Mouse (Mus musculus) testis, postnatal 10 days (tissue): Measurements from ENCODE around the gene Nup54.

Experiments
- DNase-seq: peaks from one replicate; pipeline ENCODE4 v3.0.0; 2021; ENCODE audit warnings: low spot score

The Nup54 gene

DNA sequence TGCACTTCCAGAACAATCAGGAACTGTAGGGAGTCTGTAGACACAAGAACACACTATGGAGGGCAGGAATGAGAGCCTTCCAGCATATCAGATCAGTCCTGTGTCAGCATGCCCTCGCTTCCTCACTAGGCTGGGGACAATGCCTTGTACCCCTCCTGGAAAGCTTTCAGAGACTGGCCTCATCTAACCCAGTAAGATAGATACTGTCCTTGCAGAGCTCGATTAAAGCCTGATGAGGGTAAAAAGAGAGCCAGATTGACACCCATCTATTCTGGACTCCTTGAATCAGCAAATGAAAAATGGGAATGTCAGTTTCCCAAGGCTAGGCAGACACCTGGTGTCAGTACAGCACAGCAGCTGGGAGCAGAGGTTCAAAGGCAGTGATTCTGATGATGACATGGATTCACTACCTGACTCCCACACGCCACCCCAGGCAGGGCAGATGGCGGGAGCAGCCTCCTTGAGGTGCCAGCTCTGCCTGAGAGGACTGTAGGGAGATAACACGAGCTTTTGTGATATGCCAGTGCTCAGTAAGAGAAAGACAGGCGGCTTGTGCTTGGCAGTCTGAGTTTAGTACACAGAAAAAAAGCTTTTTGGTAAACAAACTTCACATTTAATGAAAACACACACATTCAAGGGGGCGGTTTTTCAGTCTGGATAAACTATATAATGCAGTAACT is 23.4 kb downstream of the Nup54 start:
- peak; percentile 36 for DNase-seq

DNA sequence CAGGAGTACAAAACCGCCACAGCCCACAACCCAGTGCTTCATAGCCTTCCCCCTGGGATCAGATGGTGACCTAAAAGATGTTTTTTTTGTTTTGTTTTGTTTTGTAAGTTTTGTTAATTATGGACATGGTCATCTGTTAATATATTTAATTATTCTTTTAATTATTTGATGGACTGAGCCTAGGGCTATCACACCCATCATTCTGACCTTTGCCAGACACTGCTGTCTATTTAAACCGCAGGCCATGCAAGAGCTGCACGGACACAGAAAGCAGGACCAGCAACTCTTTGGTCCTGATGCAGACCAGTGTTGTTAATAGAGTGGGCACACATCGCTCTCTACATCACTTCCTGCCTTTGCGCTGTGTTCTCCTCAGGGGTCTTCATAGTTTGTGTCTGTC is 24.5 kb downstream of the Nup54 start:
- DNase-seq = peak; percentile 23

DNA sequence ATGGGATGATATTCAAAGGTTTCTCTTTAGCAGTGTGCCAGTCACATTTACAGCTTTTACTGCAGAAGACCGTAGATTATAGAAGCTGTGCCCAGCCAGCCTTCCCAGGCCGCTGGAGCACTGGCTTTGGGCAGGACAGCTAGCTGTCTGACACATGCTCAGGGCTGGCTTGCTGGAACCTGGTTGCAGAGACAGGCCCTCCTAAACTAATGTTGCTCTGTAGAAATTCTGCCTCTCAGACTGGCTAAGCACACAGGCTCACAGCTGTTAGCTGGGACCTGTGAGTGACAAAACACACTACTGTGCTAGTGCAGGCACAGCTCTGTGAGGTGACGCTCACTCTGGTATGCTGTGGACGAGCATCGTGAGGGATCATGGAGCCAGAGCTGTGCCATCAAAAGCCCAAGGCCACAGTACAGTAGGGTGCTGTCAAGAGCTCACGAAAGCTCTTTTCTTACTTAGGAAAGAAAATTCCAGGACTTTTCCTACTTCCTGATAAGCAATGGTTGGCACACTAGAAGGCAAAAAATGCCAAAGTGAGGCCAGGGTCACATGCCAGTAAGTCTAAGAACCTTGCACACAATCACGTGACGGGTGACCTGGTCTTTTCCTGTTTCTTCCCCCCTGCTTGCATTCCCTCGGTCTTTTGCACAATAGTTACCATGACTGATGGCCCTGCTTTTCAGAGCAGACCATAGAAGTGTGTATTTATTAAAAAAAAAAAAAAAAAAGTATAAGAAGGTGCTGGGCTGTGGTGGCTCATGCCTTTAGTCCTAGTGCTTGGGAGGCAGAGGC is 25.5 kb downstream of the Nup54 start:
- peak; percentile 32 for DNase-seq

DNA sequence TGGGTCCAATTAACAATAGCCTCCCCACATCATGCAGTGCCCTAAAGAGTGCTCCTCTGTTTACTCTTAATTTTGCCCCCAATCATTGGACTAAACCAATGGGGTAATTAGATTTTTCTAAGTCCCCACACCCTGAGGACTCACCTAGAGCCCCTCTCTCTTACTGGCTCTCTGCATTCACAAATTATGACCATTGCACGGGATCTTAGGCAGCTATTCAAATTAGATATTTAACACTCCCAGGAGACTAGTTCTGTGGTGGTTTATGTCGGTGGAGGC is 30.7 kb downstream of the Nup54 start:
- DNase-seq = no peak

DNA sequence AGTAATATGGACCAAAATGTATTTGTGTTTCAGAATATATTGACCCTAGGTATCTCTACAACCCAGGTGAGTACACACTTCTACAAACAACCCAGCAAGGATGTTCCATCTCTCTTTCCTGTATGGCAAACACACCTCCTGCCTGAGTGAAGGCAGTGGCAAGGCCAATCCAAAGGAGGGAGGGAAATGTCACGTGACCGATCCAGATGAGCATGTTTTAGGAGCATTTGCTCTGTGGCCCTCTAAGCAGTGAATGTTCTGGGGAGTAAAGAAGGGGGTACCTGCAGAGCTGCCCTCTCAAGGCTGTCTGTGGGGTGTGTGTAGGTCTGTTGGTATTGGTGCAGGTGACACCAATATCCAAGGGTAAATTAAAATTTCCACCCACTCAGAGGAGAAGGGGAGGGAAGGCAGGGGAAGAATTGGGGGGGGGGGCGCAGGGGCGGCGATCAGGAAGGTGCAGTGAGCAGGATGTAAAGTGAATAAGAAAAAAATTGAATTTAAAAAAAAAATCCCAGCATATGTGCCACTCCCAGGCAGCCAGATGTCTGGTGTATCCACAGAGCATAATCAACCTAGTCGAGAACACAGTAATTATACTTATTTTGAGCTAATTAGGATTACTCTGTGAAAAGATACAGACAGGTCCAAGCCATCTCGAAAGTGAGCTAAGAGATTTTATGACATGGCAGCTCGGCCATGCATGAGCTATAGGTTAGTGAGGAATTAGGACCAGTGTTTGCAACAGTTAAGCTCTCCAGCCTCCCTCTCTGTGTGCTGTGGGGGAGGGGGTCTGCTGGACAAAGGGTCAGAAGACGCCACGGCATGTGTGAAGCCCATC is 31.2 kb downstream of the Nup54 start:
- DNase-seq = no peak

DNA sequence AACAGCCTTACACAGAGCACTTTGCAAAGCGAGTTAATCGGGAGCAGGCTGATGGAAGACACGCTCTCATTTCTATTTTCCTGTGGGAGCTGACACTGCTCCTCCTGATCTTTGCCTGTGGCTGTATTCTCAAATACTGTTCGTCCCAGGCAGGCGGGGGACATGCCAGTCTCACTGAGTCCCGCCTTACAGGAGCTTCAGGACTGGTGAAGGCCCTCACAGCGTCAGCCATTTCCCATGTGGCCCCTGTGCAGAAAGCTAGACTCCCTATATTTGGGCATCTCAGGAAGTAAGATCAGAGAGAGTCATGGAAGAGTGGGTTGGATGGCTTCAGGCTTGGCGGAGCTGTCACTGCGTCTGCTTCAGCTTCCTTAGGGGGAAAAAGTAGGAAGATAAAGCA is 32.2 kb downstream of the Nup54 start:
- DNase-seq = no peak

DNA sequence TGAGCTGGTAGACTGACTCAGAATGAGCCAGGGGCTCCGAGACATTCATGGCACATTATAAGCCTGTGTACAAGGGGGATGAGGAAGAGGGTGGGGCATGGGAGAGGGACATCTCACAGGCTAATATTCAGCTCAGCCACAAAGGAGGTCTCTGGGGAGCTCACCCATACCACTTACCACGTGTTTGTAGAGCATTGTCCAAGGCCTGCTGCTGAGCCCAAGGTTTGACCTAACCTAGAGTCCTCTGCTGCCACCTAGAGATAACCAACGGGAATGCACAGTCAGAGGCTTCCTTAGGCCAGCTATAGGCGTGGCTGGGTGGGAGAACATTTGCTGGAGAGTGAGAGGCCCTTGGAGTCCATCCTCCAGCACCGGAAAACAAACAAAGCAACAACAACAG is 36.9 kb downstream of the Nup54 start:
- DNase-seq = peak; percentile 87

DNA sequence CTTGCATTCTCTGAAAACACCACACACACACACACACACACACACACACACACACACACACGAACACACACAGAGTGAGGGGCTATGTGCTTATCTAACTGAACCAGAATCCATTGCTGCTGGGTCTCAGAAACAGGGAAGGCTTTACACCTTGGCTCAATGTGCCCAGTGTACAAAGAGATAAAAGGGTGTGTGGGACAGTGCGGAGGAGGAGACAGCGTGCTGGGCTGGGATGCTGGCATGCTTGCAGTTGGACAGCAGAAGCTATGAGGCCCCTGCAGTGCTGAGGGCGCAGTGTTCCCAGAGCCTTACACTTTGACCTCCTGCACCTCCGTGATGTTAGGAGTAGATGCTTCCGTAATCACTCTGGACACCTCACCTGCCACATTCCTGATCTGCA is 38.5 kb downstream of the Nup54 start:
- DNase-seq = peak; percentile 69

DNA sequence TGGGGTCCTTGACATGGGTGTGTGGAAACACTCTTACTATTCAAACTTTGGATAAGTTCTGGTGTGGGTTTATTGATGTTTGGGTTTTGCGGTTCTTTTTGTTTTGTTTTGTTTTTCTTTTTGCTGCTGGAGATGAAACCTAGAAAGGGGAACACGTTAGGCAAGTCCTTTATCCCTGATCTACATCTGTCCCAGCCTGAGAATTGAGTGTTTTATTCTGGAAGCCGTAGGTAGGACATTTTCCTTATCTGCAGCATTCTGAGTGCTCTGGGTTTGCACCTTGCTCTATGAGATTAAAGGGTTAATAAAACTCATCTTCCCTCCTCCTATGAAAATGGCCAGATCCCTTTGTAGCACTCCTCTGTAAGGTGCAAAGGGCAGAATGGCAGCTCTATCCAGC is 39.3 kb downstream of the Nup54 start:
- DNase-seq = no peak

DNA sequence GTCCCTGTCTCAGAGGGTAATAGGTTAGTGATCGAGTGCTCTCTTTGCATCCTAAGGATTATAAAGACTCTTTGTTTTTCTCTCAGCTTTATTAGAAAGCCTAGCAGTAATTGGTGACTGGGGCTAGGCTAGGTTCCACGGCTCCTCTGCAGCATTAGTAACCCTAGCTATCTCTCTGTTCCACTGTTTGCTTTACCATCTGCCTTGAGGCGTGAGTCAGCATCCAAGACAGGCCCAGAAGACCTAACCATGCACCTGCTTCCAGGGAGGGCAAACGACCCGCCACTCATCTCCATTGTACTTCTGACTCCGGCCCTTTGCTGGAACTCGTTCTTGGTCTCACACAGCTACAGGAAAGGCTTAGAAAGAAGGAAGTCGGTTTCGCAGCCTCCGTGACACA is 41.2 kb downstream of the Nup54 start:
- no peak for DNase-seq

DNA sequence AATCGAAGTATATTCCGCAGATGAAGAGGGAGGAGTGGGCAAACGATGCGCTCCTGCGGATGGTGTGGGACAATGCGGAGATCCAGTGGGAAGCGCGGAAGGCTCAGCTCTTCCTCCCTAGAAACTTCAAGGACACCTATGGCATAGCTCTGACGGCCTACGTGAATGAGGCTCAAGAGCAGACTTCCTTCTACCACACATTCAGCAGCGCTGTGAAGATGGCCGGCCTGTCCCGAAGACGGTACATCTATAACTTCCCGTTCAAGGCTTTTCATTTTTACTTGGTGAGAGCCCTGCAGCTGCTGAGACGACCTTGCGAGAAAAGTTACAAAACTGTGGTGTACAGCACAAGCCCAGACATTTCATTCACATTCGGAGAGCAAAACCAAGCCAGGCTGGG is 42.5 kb downstream of the Nup54 start:
- no peak for DNase-seq

DNA sequence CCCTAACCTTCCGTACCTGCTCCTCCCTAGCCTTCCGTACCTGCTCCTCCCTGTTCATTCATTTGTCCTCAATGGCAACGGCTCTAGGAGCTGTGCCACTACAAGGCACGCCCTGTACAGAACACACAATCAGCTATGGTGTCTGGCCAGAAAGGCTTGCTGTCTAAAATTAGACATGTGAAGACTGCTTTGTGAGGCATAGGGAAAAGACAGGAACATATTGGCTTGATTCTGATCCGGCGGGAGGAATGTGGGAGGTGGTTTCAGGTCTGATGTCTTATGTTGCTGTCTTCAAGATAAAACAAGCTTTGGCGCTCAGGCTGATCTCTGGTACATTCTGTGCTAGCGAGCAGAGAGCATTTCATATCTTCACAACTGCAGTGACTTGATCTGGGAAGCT is 44.4 kb downstream of the Nup54 start:
- no peak for DNase-seq

DNA sequence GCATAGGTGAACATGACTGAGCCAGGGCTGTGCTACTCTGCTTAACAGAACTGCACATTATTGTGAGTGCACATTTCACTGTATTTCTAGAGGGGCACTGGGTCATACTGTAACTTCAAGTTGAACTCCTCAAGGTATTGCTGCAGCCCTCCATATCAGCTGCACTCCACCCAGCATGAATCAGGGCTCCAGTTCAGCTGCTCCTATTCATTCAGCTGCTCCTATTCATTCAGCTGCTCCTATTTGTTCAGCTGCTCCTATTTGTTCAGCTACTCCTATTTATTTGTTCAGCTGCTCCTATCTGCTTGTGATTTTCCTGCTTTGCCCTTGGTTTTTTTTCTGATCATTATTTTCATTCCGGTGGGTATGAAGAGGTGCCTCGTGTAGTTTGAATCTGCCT is 45.0 kb downstream of the Nup54 start:
- no peak for DNase-seq

DNA sequence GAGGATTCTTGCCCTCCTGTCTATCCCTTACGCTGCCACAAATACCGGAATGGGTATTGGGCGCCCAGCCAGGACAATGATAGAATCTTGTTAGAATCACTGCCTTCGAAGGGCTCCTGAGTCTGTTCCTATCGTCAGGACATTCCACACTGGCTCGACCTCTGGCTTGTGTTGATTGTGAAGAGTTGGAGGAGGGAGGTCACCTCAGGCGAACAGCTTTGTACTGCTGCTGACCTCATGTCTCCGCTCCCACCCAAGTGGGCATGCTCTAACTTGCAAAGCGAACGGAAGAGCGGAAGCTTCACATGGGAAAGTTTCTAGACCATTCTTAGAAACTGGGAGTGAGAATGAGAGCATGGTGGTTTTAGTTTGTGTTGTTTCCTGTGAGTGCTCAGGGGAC is 47.6 kb downstream of the Nup54 start:
- DNase-seq = peak; percentile 80

DNA sequence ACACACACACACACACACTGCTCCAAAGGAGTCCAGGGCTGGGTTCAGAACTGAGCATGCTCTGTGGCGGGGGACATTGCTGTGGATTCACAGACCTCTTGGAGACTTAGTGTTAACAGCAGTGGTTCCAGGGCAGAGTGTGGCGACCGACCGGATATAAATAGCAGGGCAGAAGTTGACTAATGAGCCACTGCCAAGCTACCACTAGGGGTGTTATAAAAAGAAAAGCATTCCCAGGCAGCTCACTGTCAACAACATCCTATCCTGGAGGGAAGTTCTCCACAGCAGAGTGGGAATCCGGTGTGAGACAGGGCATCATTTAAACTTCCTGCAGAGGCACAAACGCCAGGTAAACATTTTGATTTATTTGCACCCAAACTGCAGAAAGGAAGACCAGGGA is 48.4 kb downstream of the Nup54 start:
- DNase-seq = no peak

DNA sequence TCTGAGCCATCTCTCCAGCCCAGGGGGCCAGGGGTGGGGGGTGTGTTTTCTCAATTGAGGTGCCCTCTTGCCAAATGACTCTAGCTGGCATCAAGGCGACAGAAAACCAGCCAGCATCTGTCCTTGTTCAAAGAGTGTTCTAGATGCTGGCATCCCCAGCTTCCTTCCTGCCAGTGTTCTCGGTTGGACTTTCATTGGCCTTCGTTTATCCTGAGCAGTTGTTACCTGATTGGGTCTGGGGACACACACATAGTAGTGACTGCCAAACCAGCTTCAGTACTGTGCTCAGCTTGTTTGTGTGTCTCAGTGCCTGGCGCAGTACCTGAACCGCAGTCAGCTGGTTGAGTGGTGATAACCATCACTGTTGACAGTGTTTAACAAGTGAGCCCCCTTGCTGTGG is 48.9 kb downstream of the Nup54 start:
- no peak for DNase-seq

DNA sequence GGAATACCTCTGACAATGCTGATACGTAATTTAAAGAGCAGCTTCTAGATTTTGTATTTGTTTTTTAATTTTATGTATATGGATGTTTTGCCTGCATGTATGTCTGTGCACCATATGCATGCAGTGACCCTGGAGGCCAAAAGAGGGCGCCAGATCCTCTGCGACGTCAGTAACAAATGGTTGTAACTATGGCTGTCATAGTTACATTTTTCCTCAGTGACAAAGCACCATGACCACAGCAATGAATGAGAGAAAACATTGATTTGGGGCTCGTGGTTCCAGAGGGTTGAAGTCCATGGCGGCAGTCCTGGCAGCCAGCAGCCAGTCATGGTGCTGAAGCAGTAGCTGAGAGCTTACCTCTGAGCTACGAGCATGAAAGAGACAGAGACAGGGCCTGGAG is 50.2 kb downstream of the Nup54 start:
- DNase-seq = peak; percentile 66

DNA sequence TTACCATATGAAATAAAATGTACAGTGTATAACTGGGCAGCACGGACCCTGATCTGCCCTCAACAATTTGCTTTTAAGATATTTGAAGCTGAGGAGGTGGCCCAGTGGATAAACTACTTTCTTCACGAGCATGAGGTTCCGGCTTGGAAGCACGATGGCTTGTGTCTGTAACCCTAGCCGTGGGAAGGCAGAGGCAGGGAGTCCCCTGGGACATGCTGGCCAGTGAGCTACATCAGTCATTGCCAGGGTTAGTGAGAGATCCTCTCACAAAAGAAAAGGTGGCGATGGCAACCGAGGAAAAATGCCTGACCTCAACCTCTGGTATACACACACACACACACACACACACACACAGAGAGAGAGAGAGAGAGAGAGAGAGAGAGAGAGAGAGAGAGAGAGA is 51.3 kb downstream of the Nup54 start:
- no peak for DNase-seq

DNA sequence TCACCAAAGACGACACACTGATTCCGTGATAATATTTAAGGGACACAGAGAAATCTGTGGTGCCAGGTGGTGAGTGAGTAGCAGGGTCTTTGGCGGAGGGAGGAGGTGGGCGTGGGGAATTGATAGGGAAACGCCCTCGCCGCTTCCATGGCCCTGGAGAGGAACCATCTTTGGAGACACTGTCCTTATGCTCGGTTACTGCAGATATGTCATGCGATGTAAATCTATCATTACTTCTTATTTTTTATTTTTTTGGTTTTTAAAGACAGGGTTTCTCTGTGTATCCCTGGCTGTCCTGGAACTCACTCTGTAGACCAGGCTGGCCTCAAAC is 52.7 kb downstream of the Nup54 start:
- DNase-seq = no peak

DNA sequence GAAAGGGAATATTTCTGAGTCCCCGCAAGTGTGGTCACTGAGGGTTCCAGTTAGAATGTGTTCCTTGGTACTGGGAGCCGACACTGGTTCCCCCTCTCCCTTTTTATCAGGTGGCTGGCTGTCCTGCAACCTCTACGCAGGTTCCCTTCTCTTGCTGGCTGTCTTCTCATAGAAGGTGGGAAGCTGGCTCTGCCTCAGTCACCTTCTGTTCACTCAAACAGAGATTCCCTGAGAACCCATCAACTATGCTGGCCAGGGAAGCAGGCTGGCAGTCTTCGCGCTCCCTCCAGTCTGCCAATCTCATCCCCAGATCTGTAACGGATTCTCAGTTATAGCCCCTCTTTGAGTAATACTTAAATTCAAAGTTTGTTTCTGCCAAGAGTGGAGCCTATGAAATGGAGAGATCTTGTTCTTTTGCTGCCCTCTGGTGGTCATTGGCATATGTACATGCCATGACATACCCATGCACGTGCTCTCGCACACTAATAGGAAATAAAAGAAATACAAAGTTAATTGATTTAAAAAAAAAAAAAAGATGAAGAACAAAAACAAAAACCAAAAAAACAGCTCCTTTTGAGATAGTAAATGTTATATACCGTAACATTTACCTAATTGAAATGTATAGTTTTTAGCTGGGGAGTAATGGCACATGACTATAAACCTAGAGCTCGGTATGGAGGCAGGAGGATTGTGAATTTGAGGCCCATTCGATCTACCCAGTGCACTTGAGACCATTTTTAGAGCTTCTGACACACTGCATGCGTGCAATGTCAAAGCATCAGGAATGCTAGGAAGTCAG is 53.3 kb downstream of the Nup54 start:
- peak; percentile 83 for DNase-seq

DNA sequence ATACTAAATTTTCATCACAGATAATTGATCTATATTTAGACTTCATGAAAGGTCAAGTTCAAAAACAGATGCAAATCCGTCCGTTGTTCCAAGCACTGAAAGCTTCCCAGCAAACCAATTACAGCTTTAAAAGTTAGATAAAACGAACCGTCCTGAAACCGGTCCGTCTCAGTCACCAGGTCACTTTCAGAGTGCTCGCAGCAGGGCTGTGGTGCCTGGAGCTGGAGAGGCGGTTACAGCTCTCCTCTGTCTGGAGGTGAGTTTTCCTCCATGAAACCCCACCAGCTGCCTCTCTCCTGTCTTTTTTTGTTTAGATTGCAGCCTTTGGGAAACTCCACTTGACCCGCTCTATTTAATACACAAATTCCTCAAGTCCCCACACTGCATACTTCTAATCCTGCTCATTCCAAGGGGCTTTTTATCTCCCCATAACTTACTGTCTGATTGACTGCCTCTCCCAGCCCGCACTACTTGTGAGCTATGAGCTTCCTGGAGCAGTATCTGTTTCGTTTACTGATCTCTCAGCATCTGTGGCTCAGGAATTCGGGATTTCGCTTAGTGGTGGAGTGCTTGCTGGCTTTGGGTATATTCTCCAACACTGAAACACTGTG is 58.1 kb downstream of the Nup54 start:
- no peak for DNase-seq

DNA sequence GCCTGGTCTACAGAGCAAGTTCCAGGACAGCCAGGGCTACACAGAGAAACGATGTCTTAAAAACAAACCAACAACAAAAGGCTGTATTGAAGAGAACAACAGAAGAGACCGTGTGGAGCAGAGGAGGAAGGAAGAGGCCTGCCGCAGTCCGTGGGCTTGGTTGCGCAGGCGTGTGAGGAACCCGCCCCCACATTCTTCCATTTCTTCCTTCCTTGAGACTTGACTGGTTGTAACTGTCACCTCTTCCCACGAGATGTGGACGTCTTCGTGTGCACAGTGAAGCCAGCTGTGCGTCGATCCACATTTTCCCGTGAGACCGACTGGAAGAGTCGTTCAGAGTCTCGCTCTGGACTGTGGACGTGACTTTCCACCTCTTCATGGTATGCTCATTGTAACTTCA is 59.7 kb downstream of the Nup54 start:
- DNase-seq = no peak
